9 mouse cellular contexts compared by ENCODE assay signal in genomic region chr11:76285431-76286075, GRCm38 (mm10). TPM values are rescaled to one million over a fixed set of nuclear protein-coding genes. Genes with fewer than 3 reads are reported as not detected.
A peak's percentile ranks its signal among the peaks of the same experiment; 100 is the strongest.
DNase-seq lines count a peak whose midpoint lies in the region; ATAC-seq and TF ChIP-seq lines count a peak whose summit lies in the region.
"Had no signal": no experiment of that assay in that cellular context is flagged by ENCODE, and none has a peak within 500 bp of the region (broad histone marks: within the 10 kb centered on the region; RNA-seq: fewer than 3 reads in every experiment).

No protein-coding gene starts in this region.

- ATAC-seq in hindbrain, postnatal 0 days, result no peak
- ATAC-seq in midbrain, embryonic 15.5 days (replicated peaks), result no peak

- no peak overlapping the region for H3K4me2 ChIP-seq in hindbrain, postnatal 0 days (ENCODE audit: low read depth, low read length)
- H3K4me2 ChIP-seq in midbrain, embryonic 15.5 days, result no peak overlapping the region

- H3K36me3 ChIP-seq in hindbrain, embryonic 10.5 days, result peaks cover 4% of the 10 kb centered on the region; the same call in 1 of the 2 replicates
- H3K36me3 ChIP-seq in hindbrain, postnatal 0 days (ENCODE audit: insufficient read depth, low read length), result no peaks in the 10 kb centered on the region
- no peaks in the 10 kb centered on the region for H3K36me3 ChIP-seq in midbrain, embryonic 15.5 days (replicated peaks)

- H3K4me3 ChIP-seq in hindbrain, embryonic 10.5 days, result no peak overlapping the region
- H3K4me3 ChIP-seq in hindbrain, postnatal 0 days (ENCODE audit: low read length), result no peak overlapping the region
- no peak overlapping the region for H3K4me3 ChIP-seq in midbrain, embryonic 15.5 days
- H3K4me3 ChIP-seq: megakaryocyte, embryonic 14.5 days had no signal

- peaks cover 53% of the 10 kb centered on the region for H3K4me1 ChIP-seq in hindbrain, embryonic 10.5 days (replicated peaks)
- H3K4me1 ChIP-seq in hindbrain, postnatal 0 days (ENCODE audit: insufficient read depth, low read length), result peaks cover 7% of the 10 kb centered on the region
- H3K4me1 ChIP-seq in midbrain, embryonic 15.5 days, result peaks cover 18% of the 10 kb centered on the region; the same call in 1 of the 2 replicates

- 66% methylated on average over 7 of the region's 7 CpGs for WGBS in hindbrain, embryonic 10.5 days
- WGBS in hindbrain, postnatal 0 days, result 57% methylated on average over 7 of the region's 7 CpGs
- 68% methylated on average over 7 of the region's 7 CpGs for WGBS in midbrain, embryonic 15.5 days

- no peak for DNase-seq in hindbrain, embryonic 10.5 days (ENCODE audit: low spot score)
- DNase-seq in hindbrain, postnatal 0 days (ENCODE audit: low spot score), result no peak
- peak; percentile 91 for DNase-seq in Muller cell, postnatal 12 days (ENCODE audit: inconsistent ontology term)
- peak; percentile 55 for DNase-seq in gastrocnemius, postnatal 25 days
- peak; percentile 80 to 83 for DNase-seq in kidney, postnatal 36 days
- no peak for DNase-seq in lung, postnatal 14 days
- DNase-seq in spleen, postnatal 14 days (ENCODE audit: low spot score in 2 of 2), result no peak

- no peak overlapping the region for H3K9ac ChIP-seq in hindbrain, postnatal 0 days (replicated peaks; ENCODE audit: low read length)
- H3K9ac ChIP-seq in midbrain, embryonic 15.5 days, result no peak overlapping the region

- H3K27me3 ChIP-seq in hindbrain, embryonic 10.5 days (ENCODE audit: insufficient read depth, poor library complexity, severe bottlenecking), result no peaks in the 10 kb centered on the region
- no peaks in the 10 kb centered on the region for H3K27me3 ChIP-seq in hindbrain, postnatal 0 days (ENCODE audit: insufficient read depth, low read length)
- no peaks in the 10 kb centered on the region for H3K27me3 ChIP-seq in midbrain, embryonic 15.5 days (replicated peaks)

- no peaks in the 10 kb centered on the region for H3K9me3 ChIP-seq in hindbrain, embryonic 10.5 days
- no peaks in the 10 kb centered on the region for H3K9me3 ChIP-seq in hindbrain, postnatal 0 days (ENCODE audit: low read length)
- H3K9me3 ChIP-seq in midbrain, embryonic 15.5 days, result no peaks in the 10 kb centered on the region

- no peak for TF ChIP-seq CTCF in hindbrain, postnatal 0 days (IDR thresholded peaks at IDR 0.05; ENCODE audit: low read depth)

- H3K27ac ChIP-seq in hindbrain, embryonic 10.5 days, result peak overlapping the region; percentile 9; the same call in 1 of the 2 replicates
- H3K27ac ChIP-seq in hindbrain, postnatal 0 days, result no peak overlapping the region
- no peak overlapping the region for H3K27ac ChIP-seq in midbrain, embryonic 15.5 days

RNA-seq across cellular contexts. Expression of gene Glod4, which starts 42.0 kb away (rescaled TPM):
- 126 and 130 TPM in 2 replicates for polyA plus RNA-seq in hindbrain, embryonic 10.5 days (2016; fragmentation: Nextera tagmentation; extraction: Ambion mirVana)
- total RNA-seq in hindbrain, postnatal 0 days (2014; rRNA removed), result 34.2 and 39.8 TPM in 2 replicates
- 116 and 118 TPM in 2 replicates for polyA plus RNA-seq in hindbrain, postnatal 0 days (2015; fragmentation: Nextera tagmentation; extraction: Ambion mirVana)
- 10 to 100 TPM; 19.7 to 20.4 TPM for total RNA-seq in gastrocnemius, postnatal 25 days (2021)
- 121 and 123 TPM in 2 replicates for polyA plus RNA-seq in midbrain, embryonic 15.5 days (2015; fragmentation: Nextera tagmentation; extraction: Ambion mirVana)

RNA-seq across cellular contexts. Expression of gene Mrm3, which starts 42.0 kb away (rescaled TPM):
- polyA plus RNA-seq in hindbrain, embryonic 10.5 days (2016; fragmentation: Nextera tagmentation; extraction: Ambion mirVana), result 21.5 and 24.7 TPM in 2 replicates
- total RNA-seq in hindbrain, postnatal 0 days (2014; rRNA removed), result 11.9 and 19.2 TPM in 2 replicates
- polyA plus RNA-seq in hindbrain, postnatal 0 days (2015; fragmentation: Nextera tagmentation; extraction: Ambion mirVana), result 22.5 and 22.8 TPM in 2 replicates
- total RNA-seq in gastrocnemius, postnatal 25 days (2021), result 10 to 100 TPM; 11.9 to 13.7 TPM
- 25.8 and 27.0 TPM in 2 replicates for polyA plus RNA-seq in midbrain, embryonic 15.5 days (2015; fragmentation: Nextera tagmentation; extraction: Ambion mirVana)

Comparison
In these comparisons a context has a peak if more than half of its experiments do, and no peak if none do; other contexts are left out.
1. DNase-seq: peak in Muller cell, postnatal 12 days (single experiment), gastrocnemius, postnatal 25 days (single experiment) and kidney, postnatal 36 days (2 of 2); none in hindbrain, embryonic 10.5 days (single experiment), hindbrain, postnatal 0 days (single experiment), lung, postnatal 14 days (single experiment) and spleen, postnatal 14 days (0 of 2).